Mouse (Mus musculus): Measurements from ENCODE around the gene Hist1h4c. TPM values are rescaled to one million over a fixed set of nuclear protein-coding genes. Genes with fewer than 3 reads are reported as not detected.
"Not testable (repeated sequence)": the region's sequence is repeated elsewhere in the genome, so short reads cannot be mapped to it uniquely, and the experiment has no call there.

Hist1h4c gene
- polyA plus RNA-seq, 1 experiment from 2014 or later = 4.2 TPM

GRCm38 (mm10) chr13:23724239-23724638, 26.0 kb upstream of the Hist1h4c start:
- ATAC-seq (ENCODE audit: low FRiP score) = no peak
- H3K9ac ChIP-seq = no peak overlapping the region
- WGBS = 83% methylated on average over 4 of the region's 4 CpGs

GRCm38 (mm10) chr13:23717593-23718245, 19.5 kb upstream of the Hist1h4c start:
- H3K4me2 ChIP-seq (replicated peaks); H3K4me3 ChIP-seq; H3K36me3 ChIP-seq; H3K9ac ChIP-seq; H3K27ac ChIP-seq; H3K27me3 ChIP-seq; H3K9me3 ChIP-seq (replicated peaks); H3K4me1 ChIP-seq; ATAC-seq (ENCODE audit: low FRiP score): not testable (repeated sequence)
- WGBS = 11% methylated on average over 2 of the region's 2 CpGs

More at GRCm38 (mm10) chr13:23724239-23724638, 26.0 kb upstream of the Hist1h4c start:
- Histone ChIP-seq H3K9me3 (replicated peaks) (no peaks in the 10 kb centered on the region), H3K4me3 (no peak overlapping the region), H3K27ac (no peak overlapping the region), H3K4me1 (no peaks in the 10 kb centered on the region), H3K27me3 (no peaks in the 10 kb centered on the region), H3K4me2 (replicated peaks) (no peak overlapping the region), H3K36me3 (no peaks in the 10 kb centered on the region)

GRCm38 (mm10) chr13:23717176-23717575, 18.9 kb upstream of the Hist1h4c start:
- Histone ChIP-seq H3K4me2 (replicated peaks) (no peak overlapping the region), H3K36me3 (no peaks in the 10 kb centered on the region), H3K4me3 (no peak overlapping the region), H3K27ac (no peak overlapping the region), H3K27me3 (no peaks in the 10 kb centered on the region), H3K4me1 (no peaks in the 10 kb centered on the region), H3K9me3 (replicated peaks) (no peaks in the 10 kb centered on the region), H3K9ac (no peak overlapping the region)
- WGBS = 48% methylated on average over 11 of the region's 11 CpGs
- no peak for ATAC-seq (ENCODE audit: low FRiP score)

- no peak for ATAC-seq (ENCODE audit: low FRiP score)
- Histone ChIP-seq H3K4me1 (no peaks in the 10 kb centered on the region), H3K9ac (no peak overlapping the region), H3K9me3 (replicated peaks) (no peaks in the 10 kb centered on the region), H3K4me2 (replicated peaks) (no peak overlapping the region), H3K27me3 (peaks cover under 1% of the 10 kb centered on the region; the same call in 1 of the 2 replicates), H3K36me3 (no peaks in the 10 kb centered on the region), H3K4me3 (no peak overlapping the region), H3K27ac (no peak overlapping the region)
- 87% methylated on average over 5 of the region's 5 CpGs for WGBS
These were observed 18.2 kb upstream of the Hist1h4c start for GRCm38 (mm10) chr13:23716261-23717042.

GRCm38 (mm10) chr13:23710374-23711089, 12.3 kb upstream of the Hist1h4c start, which contains the start of gene Hfe:
TSS of gene Hfe (minus strand) at chr13:23710854.
- Histone ChIP-seq H3K27me3 (peaks cover 4% of the 10 kb centered on the region; the same call in 1 of the 2 replicates), H3K4me1 (peaks cover 12% of the 10 kb centered on the region), H3K36me3 (no peaks in the 10 kb centered on the region), H3K4me2 (replicated peaks) (peak within 1 kb of the TSS; percentile 59), H3K27ac (no peak within 1 kb of the TSS), H3K9me3 (replicated peaks) (no peaks in the 10 kb centered on the region), H3K4me3 (peak within 1 kb of the TSS; percentile 32), H3K9ac (peak within 1 kb of the TSS; percentile 55)
- 4% methylated on average over 17 of the region's 17 CpGs for WGBS
- ATAC-seq (ENCODE audit: low FRiP score) = peak; percentile 73; the same call in 1 of the 2 replicates

GRCm38 (mm10) chr13:23709714-23710373, 11.6 kb upstream of the Hist1h4c start:
- Histone ChIP-seq H3K9ac (peak overlapping the region; percentile 55), H3K36me3 (no peaks in the 10 kb centered on the region), H3K4me3 (peak overlapping the region; percentile 32), H3K4me2 (replicated peaks) (peak overlapping the region; percentile 59), H3K27me3 (peaks cover 4% of the 10 kb centered on the region; the same call in 1 of the 2 replicates), H3K9me3 (replicated peaks) (no peaks in the 10 kb centered on the region), H3K27ac (no peak overlapping the region), H3K4me1 (peaks cover 12% of the 10 kb centered on the region)
- ATAC-seq (ENCODE audit: low FRiP score) = no peak
- WGBS = 9% methylated on average over 12 of the region's 15 CpGs

- H3K4me3 ChIP-seq = no peak overlapping the region
- H3K9ac ChIP-seq = no peak overlapping the region
- no peak overlapping the region for H3K27ac ChIP-seq
- WGBS = 74% methylated on average over 4 of the region's 4 CpGs
- H3K4me2 ChIP-seq (replicated peaks) = no peak overlapping the region
- H3K9me3 ChIP-seq (replicated peaks) = no peaks in the 10 kb centered on the region
- ATAC-seq (ENCODE audit: low FRiP score) = no peak
- H3K27me3 ChIP-seq = peaks cover 4% of the 10 kb centered on the region; the same call in 1 of the 2 replicates
- peaks cover 12% of the 10 kb centered on the region for H3K4me1 ChIP-seq
- H3K36me3 ChIP-seq = no peaks in the 10 kb centered on the region
These were observed 10.4 kb upstream of the Hist1h4c start for GRCm38 (mm10) chr13:23708654-23709053.

- Histone ChIP-seq H3K9me3 (replicated peaks) (no peaks in the 10 kb centered on the region), H3K36me3 (no peaks in the 10 kb centered on the region), H3K4me3 (no peak overlapping the region), H3K4me1 (peaks cover 12% of the 10 kb centered on the region), H3K9ac (no peak overlapping the region), H3K27me3 (peaks cover 4% of the 10 kb centered on the region; the same call in 1 of the 2 replicates), H3K27ac (no peak overlapping the region), H3K4me2 (replicated peaks) (no peak overlapping the region)
- ATAC-seq (ENCODE audit: low FRiP score) = no peak
- WGBS = 86% methylated on average over 4 of the region's 4 CpGs
These were observed 9.8 kb upstream of the Hist1h4c start for GRCm38 (mm10) chr13:23708041-23708440.

- no peak overlapping the region for H3K4me3 ChIP-seq
- peaks cover 12% of the 10 kb centered on the region for H3K4me1 ChIP-seq
- H3K27ac ChIP-seq = no peak overlapping the region
- H3K9ac ChIP-seq = no peak overlapping the region
- no peaks in the 10 kb centered on the region for H3K9me3 ChIP-seq (replicated peaks)
- H3K4me2 ChIP-seq (replicated peaks) = no peak overlapping the region
- H3K36me3 ChIP-seq = no peaks in the 10 kb centered on the region
- H3K27me3 ChIP-seq = peaks cover 4% of the 10 kb centered on the region; the same call in 1 of the 2 replicates
- ATAC-seq (ENCODE audit: low FRiP score) = no peak
- WGBS = 92% methylated on average over 12 of the region's 12 CpGs
These were observed 8.5 kb upstream of the Hist1h4c start for GRCm38 (mm10) chr13:23706771-23707170.

- Histone ChIP-seq H3K9ac (no peak overlapping the region), H3K4me3 (no peak overlapping the region), H3K36me3 (no peaks in the 10 kb centered on the region), H3K27ac (no peak overlapping the region), H3K27me3 (no peaks in the 10 kb centered on the region; the same call in 1 of the 2 replicates), H3K4me2 (replicated peaks) (no peak overlapping the region), H3K9me3 (replicated peaks) (no peaks in the 10 kb centered on the region), H3K4me1 (peaks cover 12% of the 10 kb centered on the region)
- ATAC-seq (ENCODE audit: low FRiP score) = no peak
- 95% methylated on average over 7 of the region's 7 CpGs for WGBS
These were observed 7.6 kb upstream of the Hist1h4c start for GRCm38 (mm10) chr13:23705751-23706356.

GRCm38 (mm10) chr13:23702801-23703200, 4.5 kb upstream of the Hist1h4c start:
- ATAC-seq (ENCODE audit: low FRiP score); H3K9me3 ChIP-seq (replicated peaks); H3K36me3 ChIP-seq; H3K4me3 ChIP-seq; H3K27ac ChIP-seq; H3K27me3 ChIP-seq; H3K9ac ChIP-seq; H3K4me2 ChIP-seq (replicated peaks); H3K4me1 ChIP-seq: not testable (repeated sequence)
- 85% methylated on average over 2 of the region's 2 CpGs for WGBS
